Mouse (Mus musculus) E14TG2a.4 (cell line): ENCODE data around the gene Ubr1.

Experiments used
- CTCF ChIP-seq: conservative IDR thresholded peaks from 2 replicates; pipeline ENCODE4 v1.5.1; 2014; ENCODE audit warnings: low read length
- NANOG ChIP-seq: IDR thresholded peaks from 2 replicates; pipeline ENCODE4 v1.6.1; 2014; ENCODE audit warnings: borderline replicate concordance, low read length, mixed read lengths
- POU5F1 ChIP-seq: IDR thresholded peaks from 2 replicates; pipeline ENCODE4 v1.6.1; 2014; ENCODE audit warnings: low read length, borderline replicate concordance

- TF ChIP-seq CTCF (no peak), NANOG (no peak), POU5F1 (no peak)
Observed at GRCm38 (mm10) chr2:120863389-120863788, 107.1 kb downstream of the Ubr1 start.
